Mouse (Mus musculus) ES-E14 (cell line): Measurements from ENCODE around the gene Msi2.

Source experiments
- CHD2 ChIP-seq: IDR thresholded peaks from 2 replicates; pipeline ENCODE4 v1.6.1; 2014; ENCODE audit warnings: mild to moderate bottlenecking, low read depth, low read length, inconsistent platforms
- MAFK ChIP-seq: IDR thresholded peaks from 2 replicates; pipeline ENCODE4 v1.6.1; 2014; ENCODE audit warnings: mild to moderate bottlenecking, low read depth, low read length, inconsistent platforms; ENCODE audit not compliant: insufficient read depth

DNA sequence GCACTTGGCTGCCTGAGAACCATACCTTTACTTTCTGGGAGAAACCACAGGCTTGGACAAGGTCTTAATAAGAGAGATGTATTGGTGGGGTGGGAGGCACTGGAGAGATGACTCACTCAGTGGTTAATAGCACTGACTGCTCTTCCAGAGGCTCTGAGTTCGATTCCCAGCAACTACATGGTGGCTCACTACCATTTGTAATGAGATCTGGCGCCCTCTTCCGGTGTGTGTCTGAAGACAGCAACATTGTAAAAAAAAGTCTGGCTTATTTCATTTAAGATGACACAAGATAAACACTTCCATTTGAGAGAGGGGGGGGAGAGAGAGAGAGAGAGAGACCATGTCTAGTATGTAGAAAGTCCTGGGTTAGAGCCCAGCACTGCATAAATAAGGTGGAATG is 223.3 kb downstream of the Msi2 start:
- TF ChIP-seq MAFK = no peak
- no peak for TF ChIP-seq CHD2
